Mouse (Mus musculus) hindbrain, embryonic 12.5 days (tissue): ENCODE measurements around the gene Prkacb. TPM values are rescaled to one million over a fixed set of nuclear protein-coding genes. Genes with fewer than 3 reads are reported as not detected.

ENCODE experiments used
- ATAC-seq: fragments of 200-750 bp; cut with Nextera tagmentation; 2 replicates; pipeline ENCODE4 v1.8.0; 2017; ENCODE audit warnings: moderate TSS enrichment; ENCODE audit not compliant: low FRiP score
- H3K27ac ChIP-seq: fragments of 300-500 bp; sonication (generic); 2 replicates; pipeline ENCODE4 v1.5.1; 2016; ENCODE audit warnings: mild to moderate bottlenecking
- H3K27me3 ChIP-seq: fragments of 300-500 bp; sonication (generic); 2 replicates; pipeline ENCODE4 v1.6.1; 2016; ENCODE audit warnings: mild to moderate bottlenecking
- H3K36me3 ChIP-seq: fragments of 300-500 bp; sonication (generic); 2 replicates; pipeline ENCODE4 v1.6.1; 2016; ENCODE audit warnings: mild to moderate bottlenecking
- H3K4me1 ChIP-seq: fragments of 300-500 bp; sonication (generic); 2 replicates; pipeline ENCODE4 v1.6.1; 2016
- H3K4me2 ChIP-seq: fragments of 300-500 bp; sonication (generic); replicated peaks from 2 replicates; pipeline ENCODE4 v1.6.1; 2016; ENCODE audit warnings: mild to moderate bottlenecking
- H3K4me3 ChIP-seq: fragments of 300-500 bp; sonication (generic); 2 replicates; pipeline ENCODE4 v1.5.1; 2016; ENCODE audit warnings: mild to moderate bottlenecking
- H3K9ac ChIP-seq: fragments of 300-500 bp; sonication (generic); 2 replicates; pipeline ENCODE4 v1.6.1; 2016; ENCODE audit warnings: mild to moderate bottlenecking, moderate library complexity
- H3K9me3 ChIP-seq: fragments of 300-500 bp; sonication (generic); replicated peaks from 2 replicates; pipeline ENCODE4 v1.6.1; 2016; ENCODE audit warnings: mild to moderate bottlenecking
- WGBS: fragments of 180-500 bp; shearing (Covaris S2); methylation state at CpG from one replicate; pipeline ENCODE4 v1.1.7; 2016; 5-methylcytosine and 5-hydroxymethylcytosine counted together
- polyA plus RNA-seq: library from polyadenylated mRNA; unstranded; fragments of >200 nt; fragmentation: Nextera tagmentation; extraction: Ambion mirVana; gene quantifications from 2 replicates; pipeline ENCODE4 v1.2.1, GENCODE M21; 2016

The Prkacb gene
- polyA plus RNA-seq, 1 experiment from 2014 or later: 102 TPM

DNA sequence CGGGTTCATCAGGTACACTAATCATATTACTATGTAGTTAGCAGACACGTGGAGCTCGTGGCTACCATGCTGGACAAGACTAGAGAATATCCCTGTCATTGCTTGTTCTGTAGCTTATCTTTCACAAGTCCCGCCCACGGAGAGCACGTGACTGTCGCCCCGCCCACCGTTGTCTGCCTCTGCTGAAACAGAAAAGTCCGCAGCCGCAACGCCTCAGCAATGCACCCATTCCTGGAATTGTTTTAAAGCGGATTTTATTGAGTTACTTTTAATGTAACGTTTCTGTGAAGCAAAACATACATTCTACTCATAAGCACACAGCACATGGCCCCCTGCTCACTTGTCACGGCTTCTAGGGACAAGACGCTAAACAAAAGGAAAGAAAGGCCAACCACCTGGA is 133.1 kb downstream of the Prkacb start:
- H3K9me3 ChIP-seq: no peaks in the 10 kb centered on the region
- no peak for ATAC-seq
- WGBS: 93% methylated on average over 16 of the region's 16 CpGs
- no peak overlapping the region for H3K27ac ChIP-seq
- H3K4me1 ChIP-seq: peaks cover 3% of the 10 kb centered on the region; the same call in 1 of the 2 replicates
- H3K36me3 ChIP-seq: no peaks in the 10 kb centered on the region
- H3K27me3 ChIP-seq: peaks cover 7% of the 10 kb centered on the region
- no peak overlapping the region for H3K4me3 ChIP-seq
- H3K4me2 ChIP-seq: no peak overlapping the region
- no peak overlapping the region for H3K9ac ChIP-seq

Other genes starting within 250 kb of the Prkacb start
- not detected in 2 replicates for gene Uox, start 242.6 kb downstream of the Prkacb start, polyA plus RNA-seq
- gene Dnase2b, start 197.4 kb downstream of the Prkacb start, polyA plus RNA-seq: not detected in 2 replicates
- not detected in 2 replicates for gene 4930503B20Rik, start 161.7 kb downstream of the Prkacb start, polyA plus RNA-seq
- gene Samd13, start 127.4 kb downstream of the Prkacb start, polyA plus RNA-seq: 0.79 and 1.2 TPM in 2 replicates
- 9.7 and 9.8 TPM in 2 replicates for gene Ttll7, start 39.4 kb upstream of the Prkacb start, polyA plus RNA-seq